Mouse (Mus musculus) liver, embryonic 12.5 days (tissue): ENCODE data around the gene Fnbp1. TPM values are rescaled to one million over a fixed set of nuclear protein-coding genes. Genes with fewer than 3 reads are reported as not detected.

Experiments
- ATAC-seq: fragments of 200-750 bp; cut with Nextera tagmentation; 2 replicates; pipeline ENCODE4 v1.8.0; 2017; ENCODE audit warnings: moderate number of reproducible peaks, mild to moderate bottlenecking, moderate library complexity
- H3K27ac ChIP-seq: fragments of 300-500 bp; sonication (generic); 2 replicates; pipeline ENCODE4 v1.5.1; 2016; ENCODE audit warnings: mild to moderate bottlenecking
- H3K27me3 ChIP-seq: fragments of 300-500 bp; sonication (generic); replicated peaks from 2 replicates; pipeline ENCODE4 v1.6.1; 2016; ENCODE audit warnings: mild to moderate bottlenecking, moderate library complexity
- H3K36me3 ChIP-seq: fragments of 300-500 bp; sonication (generic); 2 replicates; pipeline ENCODE4 v1.6.1; 2016; ENCODE audit warnings: mild to moderate bottlenecking, moderate library complexity
- H3K4me1 ChIP-seq: fragments of 300-500 bp; sonication (generic); 2 replicates; pipeline ENCODE4 v1.6.1; 2016
- H3K4me2 ChIP-seq: fragments of 300-500 bp; sonication (generic); 2 replicates; pipeline ENCODE4 v1.6.1; 2016; ENCODE audit warnings: mild to moderate bottlenecking, moderate library complexity
- H3K4me3 ChIP-seq: fragments of 300-500 bp; sonication (generic); 2 replicates; pipeline ENCODE4 v1.5.1; 2016; ENCODE audit warnings: mild to moderate bottlenecking, moderate library complexity
- H3K9ac ChIP-seq: fragments of 300-500 bp; sonication (generic); 2 replicates; pipeline ENCODE4 v1.6.1; 2016; ENCODE audit warnings: mild to moderate bottlenecking, moderate library complexity
- H3K9me3 ChIP-seq: fragments of 300-500 bp; sonication (generic); replicated peaks from 2 replicates; pipeline ENCODE4 v1.6.1; 2016; ENCODE audit warnings: mild to moderate bottlenecking, moderate library complexity
- WGBS: fragments of 180-500 bp; shearing (Covaris S2); methylation state at CpG from one replicate; pipeline ENCODE4 v1.1.7; 2016; ENCODE audit not compliant: insufficient replicate concordance; 5-methylcytosine and 5-hydroxymethylcytosine counted together
- polyA plus RNA-seq: library from polyadenylated mRNA; unstranded; fragments of >200 nt; fragmentation: Nextera tagmentation; extraction: Ambion mirVana; gene quantifications from 2 replicates; pipeline ENCODE4 v1.2.1, GENCODE M21; 2016

Gene Fnbp1
- polyA plus RNA-seq, 1 experiment from 2014 or later: 11.1 TPM

- whole genome bisulfite sequencing: 75% methylated on average over 13 of the region's 13 CpGs
- Histone ChIP-seq H3K27ac (0 out of 2 replicates have a peak overlapping the region, but pooled peaks have one; percentile 1), H3K4me1 (peaks cover 64% of the 10 kb centered on the region)
Measured at GRCm38 (mm10) chr2:31119795-31120194, 22.0 kb downstream of the Fnbp1 start.

DNA sequence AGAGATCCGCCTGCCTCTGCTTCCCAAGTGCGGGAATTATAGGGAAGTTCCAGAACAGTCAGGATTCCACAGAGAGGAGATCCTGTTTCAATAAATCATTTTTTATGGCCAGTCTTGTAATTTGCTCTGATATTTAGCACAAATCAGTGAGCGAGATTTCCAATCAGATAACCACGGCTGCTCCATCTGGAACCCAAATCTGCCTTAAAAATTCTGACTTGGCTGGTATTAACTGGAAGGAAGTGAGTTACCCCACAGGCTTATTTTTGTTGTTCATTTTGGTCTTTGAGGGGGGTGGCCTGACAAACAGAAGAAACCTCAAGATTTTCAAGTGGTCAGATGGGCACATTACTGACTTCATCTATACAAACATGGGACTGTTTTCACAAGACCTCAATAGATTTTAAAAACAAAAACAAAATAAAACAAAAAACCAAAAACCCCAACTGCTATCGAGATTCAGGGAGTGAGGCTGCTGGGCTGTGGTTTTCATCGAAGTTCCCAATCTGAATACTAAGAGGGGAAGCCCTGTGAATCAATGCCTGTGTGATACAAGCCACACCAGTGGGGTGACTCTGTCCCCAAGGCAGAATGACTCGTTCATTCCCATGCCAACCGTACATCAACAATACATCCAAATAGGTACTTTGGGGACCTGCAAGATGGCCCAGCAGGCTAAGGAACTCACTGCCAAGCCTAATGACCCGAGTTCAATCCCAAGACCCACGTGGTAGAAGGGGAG, 23.0 kb downstream of the Fnbp1 start:
- WGBS: 60% methylated on average over 10 of the region's 10 CpGs
- peaks cover 63% of the 10 kb centered on the region for H3K4me1 ChIP-seq

More at GRCm38 (mm10) chr2:31119795-31120194, 22.0 kb downstream of the Fnbp1 start:
- ATAC-seq: no peak
- H3K27me3 ChIP-seq: no peaks in the 10 kb centered on the region
- no peaks in the 10 kb centered on the region for H3K36me3 ChIP-seq
- H3K4me2 ChIP-seq: no peak overlapping the region
- no peaks in the 10 kb centered on the region for H3K9me3 ChIP-seq
- H3K9ac ChIP-seq: no peak overlapping the region
- H3K4me3 ChIP-seq: no peak overlapping the region

DNA sequence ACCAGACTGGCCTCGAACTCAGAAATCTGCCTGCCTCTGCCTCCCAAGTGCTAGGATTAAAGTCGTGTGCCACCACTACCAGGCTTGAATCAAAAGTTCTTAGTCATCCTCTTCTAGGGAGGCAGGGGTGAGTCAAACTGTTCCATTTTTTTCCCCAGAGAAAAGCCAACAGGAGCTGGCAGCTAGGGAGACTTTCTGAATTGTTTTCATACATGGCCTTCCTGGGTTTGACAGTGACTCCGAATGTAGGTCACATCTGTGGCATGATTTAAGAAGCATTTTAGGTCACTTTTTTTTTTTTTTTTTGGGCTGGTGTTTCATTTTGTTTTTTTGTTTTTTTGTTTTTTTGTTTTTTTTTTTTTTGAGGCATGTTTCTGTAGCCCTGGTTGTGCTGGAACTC, 23.6 kb downstream of the Fnbp1 start:
- no peak overlapping the region for H3K4me3 ChIP-seq
- H3K36me3 ChIP-seq: no peaks in the 10 kb centered on the region
- H3K9ac ChIP-seq: no peak overlapping the region
- ATAC-seq: no peak
- no peak overlapping the region for H3K27ac ChIP-seq
- H3K9me3 ChIP-seq: no peaks in the 10 kb centered on the region
- WGBS: 70% methylated on average over 3 of the region's 3 CpGs
- H3K27me3 ChIP-seq: no peaks in the 10 kb centered on the region
- H3K4me2 ChIP-seq: no peak overlapping the region
- H3K4me1 ChIP-seq: peaks cover 64% of the 10 kb centered on the region

More for the DNA sequence above, 23.0 kb downstream of the Fnbp1 start:
- H3K9me3 ChIP-seq: no peaks in the 10 kb centered on the region
- H3K4me2 ChIP-seq: no peak overlapping the region
- no peak overlapping the region for H3K9ac ChIP-seq
- H3K4me3 ChIP-seq: no peak overlapping the region
- no peaks in the 10 kb centered on the region for H3K36me3 ChIP-seq
- no peaks in the 10 kb centered on the region for H3K27me3 ChIP-seq
- ATAC-seq: no peak
- H3K27ac ChIP-seq: no peak overlapping the region

GRCm38 (mm10) chr2:31115943-31116731, 25.7 kb downstream of the Fnbp1 start:
- Histone ChIP-seq H3K4me1 (peaks cover 66% of the 10 kb centered on the region), H3K4me3 (no peak overlapping the region), H3K27me3 (no peaks in the 10 kb centered on the region), H3K9me3 (no peaks in the 10 kb centered on the region), H3K9ac (no peak overlapping the region), H3K27ac (peak overlapping the region; percentile 80), H3K4me2 (0 out of 2 replicates have a peak overlapping the region, but pooled peaks have one; percentile 15), H3K36me3 (no peaks in the 10 kb centered on the region)
- ATAC-seq: peak; percentile 11; the same call in 1 of the 2 replicates
- 29% methylated on average over 10 of the region's 10 CpGs for WGBS

DNA sequence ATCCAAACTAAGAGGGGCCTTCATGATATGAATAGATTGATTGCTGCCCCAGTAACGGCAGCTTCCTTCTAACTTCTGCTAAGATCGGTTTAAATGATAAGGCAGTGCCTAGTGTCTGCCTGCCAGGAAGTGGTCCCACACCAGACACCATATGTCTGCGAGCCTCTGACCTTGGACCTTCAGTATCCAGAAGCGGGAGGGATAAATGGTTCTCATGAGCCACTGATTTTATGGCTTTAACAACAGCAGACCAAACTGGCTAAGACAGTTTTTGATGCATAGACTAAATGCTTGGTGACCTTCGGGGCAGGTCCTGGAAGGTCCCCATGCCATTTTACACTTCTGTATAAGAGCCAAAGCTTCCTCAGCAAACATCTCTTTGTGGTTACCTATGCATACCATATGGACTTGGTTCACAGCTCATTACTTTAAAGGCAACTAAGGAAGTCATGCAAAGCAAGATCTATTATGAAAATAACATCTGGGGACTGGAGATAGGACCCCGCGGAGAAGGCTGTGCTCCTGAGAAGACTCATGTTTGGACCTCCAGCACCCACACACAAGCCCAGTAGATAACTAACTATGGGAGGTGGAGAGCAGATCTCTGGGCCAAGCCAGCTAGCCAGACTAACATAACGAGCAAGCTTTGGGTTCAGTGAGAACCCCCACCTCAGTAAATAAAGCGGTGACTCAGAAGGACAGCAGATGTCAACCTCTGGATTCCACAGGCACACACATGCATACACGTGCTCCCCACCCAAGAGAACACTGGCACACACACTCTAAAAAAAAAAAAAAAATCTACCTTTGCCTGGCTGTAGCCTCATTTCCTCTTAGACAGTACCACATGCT, 26.5 kb downstream of the Fnbp1 start:
- Histone ChIP-seq H3K27ac (peak overlapping the region; percentile 80), H3K36me3 (no peaks in the 10 kb centered on the region), H3K9ac (no peak overlapping the region), H3K4me1 (peaks cover 70% of the 10 kb centered on the region), H3K4me2 (peak overlapping the region; percentile 48), H3K9me3 (no peaks in the 10 kb centered on the region), H3K27me3 (no peaks in the 10 kb centered on the region), H3K4me3 (no peak overlapping the region)
- peak; percentile 81 for ATAC-seq
- 9% methylated on average over 10 of the region's 10 CpGs for WGBS

DNA sequence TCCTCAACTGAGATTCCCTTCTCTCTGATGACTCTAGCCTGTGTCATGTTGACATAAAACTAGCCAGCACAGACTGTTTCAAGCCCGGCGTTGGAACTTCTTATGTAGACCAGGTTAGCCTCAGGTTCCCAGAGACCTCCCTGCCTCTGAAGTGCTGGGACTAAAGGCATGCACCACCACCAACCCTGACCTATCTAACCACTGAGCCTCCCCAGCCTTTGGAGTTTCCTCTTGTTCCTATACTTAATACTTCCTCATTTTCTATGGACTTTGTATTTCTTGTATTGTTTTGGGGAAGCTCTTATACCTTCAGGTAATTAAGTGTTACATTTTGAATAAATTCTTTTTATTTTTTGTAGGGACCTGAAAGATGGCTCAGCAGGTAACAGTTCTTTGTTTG, 27.6 kb downstream of the Fnbp1 start:
- Histone ChIP-seq H3K27me3 (no peaks in the 10 kb centered on the region), H3K4me1 (peaks cover 72% of the 10 kb centered on the region), H3K36me3 (no peaks in the 10 kb centered on the region), H3K9ac (no peak overlapping the region), H3K9me3 (no peaks in the 10 kb centered on the region), H3K4me2 (no peak overlapping the region), H3K27ac (0 out of 2 replicates have a peak overlapping the region, but pooled peaks have one; percentile 7), H3K4me3 (no peak overlapping the region)
- WGBS: 41% methylated on average over 2 of the region's 2 CpGs
- no peak for ATAC-seq

DNA sequence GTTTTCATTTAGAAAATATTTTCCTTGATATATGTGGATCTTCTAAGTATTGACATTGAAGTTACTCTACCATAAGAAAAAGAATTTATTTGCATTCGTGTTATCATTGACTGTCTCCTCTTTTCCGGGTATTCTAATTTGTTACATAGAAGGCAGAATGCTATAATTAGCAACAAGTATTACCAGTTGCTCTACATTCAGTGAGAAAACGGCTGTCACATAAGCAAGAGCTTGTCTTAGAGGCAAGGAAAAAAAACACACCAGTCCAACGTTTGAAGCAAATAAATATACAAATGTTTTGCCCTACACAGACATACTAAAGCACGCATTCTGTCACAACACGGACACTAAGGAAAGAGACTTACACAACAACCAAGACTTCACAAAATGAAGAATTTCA, 30.1 kb downstream of the Fnbp1 start:
- Histone ChIP-seq H3K36me3 (no peaks in the 10 kb centered on the region), H3K4me2 (no peak overlapping the region), H3K9me3 (no peaks in the 10 kb centered on the region), H3K4me1 (peaks cover 85% of the 10 kb centered on the region), H3K9ac (no peak overlapping the region), H3K27me3 (no peaks in the 10 kb centered on the region), H3K4me3 (no peak overlapping the region), H3K27ac (no peak overlapping the region)
- ATAC-seq: no peak
- WGBS: 64% methylated on average over 6 of the region's 6 CpGs

DNA sequence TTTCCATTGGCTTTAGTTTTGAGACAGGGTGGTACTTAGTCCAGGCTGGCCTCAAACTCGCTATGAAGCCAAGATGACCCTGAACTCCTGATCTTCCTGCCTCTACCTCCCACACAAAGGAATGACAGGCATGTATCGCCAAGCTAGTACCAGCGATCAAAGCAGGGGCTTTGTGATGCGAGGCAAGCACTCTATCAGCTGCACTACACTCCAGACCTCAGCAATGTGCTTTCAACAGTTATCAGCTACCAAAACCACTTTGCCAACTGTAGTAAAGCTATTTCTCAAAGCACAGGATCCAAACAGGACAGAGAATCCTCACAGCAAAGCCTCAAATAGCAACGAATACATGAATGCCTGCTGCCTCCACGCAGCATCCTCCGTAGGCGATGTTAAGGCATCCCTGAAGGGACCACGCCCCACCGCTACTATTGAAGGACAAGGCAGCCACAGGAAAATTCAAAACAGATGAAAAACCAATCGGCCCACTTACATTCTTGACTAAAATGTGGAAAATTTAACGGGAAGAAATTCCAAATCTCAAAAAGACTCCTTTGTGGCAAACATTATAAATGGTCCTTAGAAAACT, 31.8 kb downstream of the Fnbp1 start:
- Histone ChIP-seq H3K27ac (no peak overlapping the region), H3K36me3 (no peaks in the 10 kb centered on the region), H3K9ac (no peak overlapping the region), H3K9me3 (no peaks in the 10 kb centered on the region), H3K4me1 (peaks cover 72% of the 10 kb centered on the region), H3K4me3 (no peak overlapping the region), H3K4me2 (peak overlapping the region; percentile 20; the same call in 1 of the 2 replicates), H3K27me3 (no peaks in the 10 kb centered on the region)
- ATAC-seq: peak; percentile 56; the same call in 1 of the 2 replicates
- WGBS: 30% methylated on average over 12 of the region's 12 CpGs

DNA sequence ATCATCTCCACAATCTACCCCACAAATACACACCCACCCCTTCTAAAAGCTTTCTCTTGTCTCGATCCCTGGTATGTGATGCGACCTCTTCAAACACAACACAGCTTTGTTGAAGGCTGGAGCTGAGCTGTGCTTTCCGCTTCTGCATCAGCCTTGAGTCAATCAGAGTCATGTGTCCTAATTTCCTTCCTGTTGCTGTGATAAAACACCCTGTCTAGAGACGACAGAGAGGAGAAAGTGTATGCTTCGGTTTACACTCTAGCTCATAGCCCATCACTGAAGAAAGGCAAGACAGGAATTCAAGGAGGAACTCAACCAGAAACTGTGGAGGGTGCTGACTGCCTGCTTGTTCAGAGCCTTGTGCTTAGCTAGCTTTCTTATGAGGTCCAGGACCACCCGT, 33.6 kb downstream of the Fnbp1 start:
- H3K36me3 ChIP-seq: no peaks in the 10 kb centered on the region
- H3K4me1 ChIP-seq: peaks cover 65% of the 10 kb centered on the region
- H3K9ac ChIP-seq: no peak overlapping the region
- H3K9me3 ChIP-seq: no peaks in the 10 kb centered on the region
- H3K27ac ChIP-seq: no peak overlapping the region
- no peaks in the 10 kb centered on the region for H3K27me3 ChIP-seq
- 36% methylated on average over 6 of the region's 6 CpGs for WGBS
- no peak overlapping the region for H3K4me3 ChIP-seq
- no peak for ATAC-seq
- no peak overlapping the region for H3K4me2 ChIP-seq

DNA sequence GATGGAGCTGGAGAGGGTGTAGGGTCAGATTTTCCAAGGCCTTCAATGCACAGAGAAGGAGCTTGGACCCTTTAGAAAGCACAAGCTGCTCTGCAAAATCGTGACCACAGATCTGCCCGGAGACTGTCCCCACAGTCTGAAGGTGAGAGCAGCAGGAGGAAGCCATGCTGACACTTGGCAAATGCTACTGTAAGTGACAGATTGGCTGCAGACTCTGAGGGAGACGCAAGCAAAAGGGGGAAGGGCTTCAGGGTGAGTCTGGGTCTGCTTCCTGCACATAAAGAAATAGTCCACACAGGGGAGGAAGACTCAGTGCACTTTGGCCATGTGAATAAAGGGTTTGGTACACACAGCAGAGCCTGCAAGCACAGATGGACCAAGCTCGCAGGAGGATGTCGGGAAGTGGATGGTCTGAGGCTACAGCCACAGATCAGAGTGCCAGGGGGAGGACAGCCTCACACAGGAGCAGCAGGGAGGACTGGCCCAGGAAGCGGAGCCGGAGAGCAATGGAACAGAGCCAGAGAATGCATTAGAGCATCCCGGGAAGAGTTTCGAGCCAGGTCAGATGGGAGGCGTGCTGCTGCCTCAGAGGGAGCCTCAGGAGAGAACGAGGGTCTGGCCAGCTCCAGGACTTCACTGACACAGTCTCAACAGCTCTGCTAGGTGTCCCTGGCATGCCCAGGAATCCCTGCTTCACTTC, 35.0 kb downstream of the Fnbp1 start:
- Histone ChIP-seq H3K9me3 (no peaks in the 10 kb centered on the region), H3K9ac (no peak overlapping the region), H3K36me3 (peaks cover 3% of the 10 kb centered on the region; the same call in 1 of the 2 replicates), H3K4me3 (no peak overlapping the region), H3K27ac (peak overlapping the region; percentile 27; the same call in 1 of the 2 replicates), H3K4me1 (peaks cover 65% of the 10 kb centered on the region), H3K27me3 (no peaks in the 10 kb centered on the region), H3K4me2 (no peak overlapping the region)
- 46% methylated on average over 11 of the region's 11 CpGs for WGBS
- ATAC-seq: no peak

- no peak for ATAC-seq
- Histone ChIP-seq H3K4me2 (no peak overlapping the region), H3K9ac (no peak overlapping the region), H3K27ac (no peak overlapping the region), H3K4me1 (peaks cover 67% of the 10 kb centered on the region), H3K27me3 (no peaks in the 10 kb centered on the region), H3K4me3 (no peak overlapping the region), H3K36me3 (peaks cover 7% of the 10 kb centered on the region; the same call in 1 of the 2 replicates), H3K9me3 (no peaks in the 10 kb centered on the region)
- WGBS: 74% methylated on average over 3 of the region's 3 CpGs
Measured at GRCm38 (mm10) chr2:31106004-31106403, 35.8 kb downstream of the Fnbp1 start.
